Mouse (Mus musculus) forebrain, embryonic 14.5 days (tissue): ENCODE results near the gene Fam189b. TPM values are rescaled to one million over a fixed set of nuclear protein-coding genes. Genes with fewer than 3 reads are reported as not detected.

ENCODE experiments used
- ATAC-seq: fragments of 200-750 bp; cut with Nextera tagmentation; 2 replicates; pipeline ENCODE4 v1.8.0; 2017; ENCODE audit warnings: mild to moderate bottlenecking, moderate library complexity
- DNase-seq: peaks from one replicate; pipeline ENCODE4 v3.0.0-alpha.2; 2015; ENCODE audit warnings: low spot score
- H3K27ac ChIP-seq: fragments of 300-500 bp; sonication (generic); 2 replicates; pipeline ENCODE4 v1.5.1; 2014; ENCODE audit warnings: low read depth, mild to moderate bottlenecking, control low read depth, low read length, moderate library complexity
- H3K27me3 ChIP-seq: fragments of 300-500 bp; sonication (generic); replicated peaks from 2 replicates; pipeline ENCODE4 v1.6.1; 2014; ENCODE audit warnings: low read length, control low read depth, mixed read lengths; ENCODE audit not compliant: control insufficient read depth, insufficient read depth
- H3K36me3 ChIP-seq: fragments of 300-500 bp; sonication (generic); 2 replicates; pipeline ENCODE4 v1.6.1; 2014; ENCODE audit warnings: low read length, control low read depth; ENCODE audit not compliant: control insufficient read depth, insufficient read depth
- H3K4me1 ChIP-seq: fragments of 300-500 bp; sonication (generic); 2 replicates; pipeline ENCODE4 v1.6.1; 2014; ENCODE audit warnings: antibody characterized with exemption, low read length, control low read depth; ENCODE audit not compliant: control insufficient read depth, insufficient read depth
- H3K4me2 ChIP-seq: fragments of 300-500 bp; sonication (generic); 2 replicates; pipeline ENCODE4 v1.6.1; 2014; ENCODE audit warnings: mild to moderate bottlenecking, control low read depth, low read length
- H3K4me3 ChIP-seq: fragments of 300-500 bp; sonication (generic); 2 replicates; pipeline ENCODE4 v1.5.1; 2014; ENCODE audit warnings: low read depth, low read length, control low read depth
- H3K9ac ChIP-seq: fragments of 300-500 bp; sonication (generic); 2 replicates; pipeline ENCODE4 v1.6.1; 2014; ENCODE audit warnings: mild to moderate bottlenecking, low read length, control low read depth, moderate library complexity
- H3K9me3 ChIP-seq: fragments of 300-500 bp; sonication (generic); replicated peaks from 2 replicates; pipeline ENCODE4 v1.6.1; 2016; ENCODE audit warnings: low read length, control low read depth, mixed read lengths; ENCODE audit not compliant: control insufficient read depth
- WGBS: fragments of 180-500 bp; shearing (Covaris S2); extraction: QIAGEN DNeasy Blood & Tissue Kit; methylation state at CpG from one replicate; pipeline ENCODE4 v1.1.7; 2014; 5-methylcytosine and 5-hydroxymethylcytosine counted together
- polyA plus RNA-seq: library from polyadenylated mRNA; unstranded; fragments of >200 nt; fragmentation: Nextera tagmentation; extraction: Ambion mirVana; gene quantifications from 2 replicates; pipeline ENCODE4 v1.2.1, GENCODE M21; 2014

The Fam189b gene
- polyA plus RNA-seq, 1 experiment from 2014 or later, result 14.7 TPM

- 91% methylated on average over 7 of the region's 7 CpGs for WGBS
- ATAC-seq (no peak), DNase-seq (no peak)
- no peak overlapping the region for H3K9ac ChIP-seq
- H3K4me1 ChIP-seq, result peaks cover 4% of the 10 kb centered on the region
- no peaks in the 10 kb centered on the region for H3K27me3 ChIP-seq
- no peak overlapping the region for H3K4me2 ChIP-seq
- H3K4me3 ChIP-seq, result no peak overlapping the region
- H3K36me3 ChIP-seq, result peaks cover 62% of the 10 kb centered on the region
- no peak overlapping the region for H3K27ac ChIP-seq
- H3K9me3 ChIP-seq, result no peaks in the 10 kb centered on the region
These were observed 23.1 kb downstream of the Fam189b start for GRCm38 (mm10) chr3:89206079-89206478.

- H3K4me3 ChIP-seq, result no peak overlapping the region
- DNase-seq (no peak), ATAC-seq (no peak)
- no peak overlapping the region for H3K27ac ChIP-seq
- peaks cover 4% of the 10 kb centered on the region for H3K4me1 ChIP-seq
- no peaks in the 10 kb centered on the region for H3K27me3 ChIP-seq
- H3K36me3 ChIP-seq, result peaks cover 62% of the 10 kb centered on the region
- no peak overlapping the region for H3K9ac ChIP-seq
- WGBS, result 88% methylated on average over 2 of the region's 2 CpGs
- H3K9me3 ChIP-seq, result no peaks in the 10 kb centered on the region
- no peak overlapping the region for H3K4me2 ChIP-seq
These were observed 23.8 kb downstream of the Fam189b start for GRCm38 (mm10) chr3:89206695-89207094.

GRCm38 (mm10) chr3:89208075-89208657 is 25.2 kb downstream of the Fam189b start:
- Histone ChIP-seq H3K4me3 (no peak overlapping the region), H3K27ac (no peak overlapping the region), H3K9ac (no peak overlapping the region), H3K4me2 (no peak overlapping the region), H3K9me3 (no peaks in the 10 kb centered on the region), H3K36me3 (peaks cover 62% of the 10 kb centered on the region), H3K27me3 (no peaks in the 10 kb centered on the region), H3K4me1 (peaks cover 9% of the 10 kb centered on the region)
- DNase-seq (no peak), ATAC-seq (no peak)
- WGBS, result 92% methylated on average over 13 of the region's 13 CpGs

GRCm38 (mm10) chr3:89208736-89209135 is 25.8 kb downstream of the Fam189b start:
- Histone ChIP-seq H3K27me3 (no peaks in the 10 kb centered on the region), H3K36me3 (peaks cover 62% of the 10 kb centered on the region), H3K9me3 (no peaks in the 10 kb centered on the region), H3K4me3 (no peak overlapping the region), H3K4me2 (no peak overlapping the region), H3K27ac (no peak overlapping the region), H3K4me1 (peaks cover 9% of the 10 kb centered on the region; the same call in 1 of the 2 replicates), H3K9ac (no peak overlapping the region)
- ATAC-seq, result no peak
- WGBS, result 85% methylated on average over 6 of the region's 6 CpGs
- DNase-seq, result no peak

GRCm38 (mm10) chr3:89209731-89210130 is 26.8 kb downstream of the Fam189b start:
- H3K9ac ChIP-seq, result no peak overlapping the region
- H3K27ac ChIP-seq, result no peak overlapping the region
- no peak overlapping the region for H3K4me3 ChIP-seq
- no peak overlapping the region for H3K4me2 ChIP-seq
- no peaks in the 10 kb centered on the region for H3K27me3 ChIP-seq
- H3K9me3 ChIP-seq, result no peaks in the 10 kb centered on the region
- 94% methylated on average over 7 of the region's 7 CpGs for WGBS
- H3K4me1 ChIP-seq, result peaks cover 11% of the 10 kb centered on the region
- DNase-seq (no peak), ATAC-seq (no peak)
- peaks cover 62% of the 10 kb centered on the region for H3K36me3 ChIP-seq

- Histone ChIP-seq H3K4me1 (peaks cover 13% of the 10 kb centered on the region), H3K9me3 (no peaks in the 10 kb centered on the region), H3K4me3 (no peak overlapping the region), H3K4me2 (no peak overlapping the region), H3K27me3 (no peaks in the 10 kb centered on the region), H3K27ac (no peak overlapping the region), H3K36me3 (peaks cover 57% of the 10 kb centered on the region), H3K9ac (no peak overlapping the region)
- no peak for DNase-seq
- ATAC-seq, result no peak
- WGBS, result 88% methylated on average over 13 of the region's 13 CpGs
These were observed 27.2 kb downstream of the Fam189b start for GRCm38 (mm10) chr3:89210162-89210561.

GRCm38 (mm10) chr3:89210731-89211130 is 27.8 kb downstream of the Fam189b start:
- ATAC-seq (no peak), DNase-seq (no peak)
- no peaks in the 10 kb centered on the region for H3K9me3 ChIP-seq
- peaks cover 19% of the 10 kb centered on the region for H3K4me1 ChIP-seq
- H3K36me3 ChIP-seq, result peaks cover 52% of the 10 kb centered on the region
- no peak overlapping the region for H3K4me3 ChIP-seq
- H3K27ac ChIP-seq, result no peak overlapping the region
- no peak overlapping the region for H3K9ac ChIP-seq
- H3K27me3 ChIP-seq, result no peaks in the 10 kb centered on the region
- no peak overlapping the region for H3K4me2 ChIP-seq
- WGBS, result 83% methylated on average over 7 of the region's 7 CpGs

GRCm38 (mm10) chr3:89213803-89214530 is 31.0 kb downstream of the Fam189b start:
- no peaks in the 10 kb centered on the region for H3K27me3 ChIP-seq
- ATAC-seq, result peak; percentile 90
- peak overlapping the region; percentile 77 for H3K9ac ChIP-seq
- no peaks in the 10 kb centered on the region for H3K9me3 ChIP-seq
- H3K4me3 ChIP-seq, result peak overlapping the region; percentile 81
- peak overlapping the region; percentile 98 for H3K27ac ChIP-seq
- H3K4me1 ChIP-seq, result peaks cover 25% of the 10 kb centered on the region
- WGBS, result under 1% methylated on average over 66 of the region's 69 CpGs
- peak; percentile 97 for DNase-seq
- H3K36me3 ChIP-seq, result peaks cover 21% of the 10 kb centered on the region
- H3K4me2 ChIP-seq, result peak overlapping the region; percentile 71
